Mouse (Mus musculus) urinary bladder, adult 2 months (tissue): ENCODE measurements around the gene Hist1h4k. TPM values are rescaled to one million over a fixed set of nuclear protein-coding genes. Genes with fewer than 3 reads are reported as not detected.
"Not testable (repeated sequence)": the region's sequence is repeated elsewhere in the genome, so short reads cannot be mapped to it uniquely, and the experiment has no call there.

Source experiments
- DNase-seq: peaks from one replicate; pipeline ENCODE4 v3.0.0; 2022; ENCODE audit warnings: low spot score
- polyA plus RNA-seq: library from polyadenylated mRNA; depleted of rRNA; stranded (reverse); fragments of >200 nt; gene quantifications from 2 replicates; pipeline ENCODE4 v1.2.3, GENCODE M21; 2012; rRNA removed

The Hist1h4k gene
- 1.4 and 1.5 TPM in 2 replicates for polyA plus RNA-seq

GRCm38 (mm10) chr13:21750159-21751017 is at the start of gene Hist1h4k:
Hist1h4k (minus strand) TSS chr13:21750505.
- DNase-seq: peak; percentile 73

GRCm38 (mm10) chr13:21797163-21797562 is 46.9 kb upstream of the Hist1h4k start:
- DNase-seq: not testable (repeated sequence)

- no peak for DNase-seq
Measured at GRCm38 (mm10) chr13:21795584-21795983, 45.3 kb upstream of the Hist1h4k start.

GRCm38 (mm10) chr13:21790601-21791283 is 40.4 kb upstream of the Hist1h4k start:
- DNase-seq: no peak

GRCm38 (mm10) chr13:21789925-21790324 is 39.6 kb upstream of the Hist1h4k start:
- DNase-seq: no peak

- no peak for DNase-seq
Measured at GRCm38 (mm10) chr13:21787760-21788593, 37.7 kb upstream of the Hist1h4k start.

GRCm38 (mm10) chr13:21786899-21787629 is 36.8 kb upstream of the Hist1h4k start, which contains the start of the genes Hist1h2an and Hist1h2bp:
Hist1h2an (minus strand) TSS chr13:21787218.
Hist1h2bp (plus strand) TSS chr13:21787461.
- DNase-seq: peak; percentile 52

GRCm38 (mm10) chr13:21786189-21786898 is 36.0 kb upstream of the Hist1h4k start:
- no peak for DNase-seq

GRCm38 (mm10) chr13:21784311-21784710 is 34.0 kb upstream of the Hist1h4k start:
- no peak for DNase-seq

- no peak for DNase-seq
Measured at GRCm38 (mm10) chr13:21783734-21784161, 33.4 kb upstream of the Hist1h4k start.

GRCm38 (mm10) chr13:21783255-21783617 is 32.9 kb upstream of the Hist1h4k start, which contains the start of gene Hist1h3i:
Hist1h3i (minus strand) TSS chr13:21783370.
- DNase-seq: no peak

- DNase-seq: not testable (repeated sequence)
Measured at GRCm38 (mm10) chr13:21782361-21783254, 32.3 kb upstream of the Hist1h4k start.

- no peak for DNase-seq
Measured at GRCm38 (mm10) chr13:21781639-21782038, 31.3 kb upstream of the Hist1h4k start.

- no peak for DNase-seq
Measured at GRCm38 (mm10) chr13:21781021-21781555, 30.8 kb upstream of the Hist1h4k start.

- peak; percentile 27 for DNase-seq
Measured at GRCm38 (mm10) chr13:21779767-21780731, 29.7 kb upstream of the Hist1h4k start, which contains the start of gene Hist1h1b. Hist1h1b (minus strand) TSS chr13:21780625.

GRCm38 (mm10) chr13:21778814-21779766 is 28.8 kb upstream of the Hist1h4k start:
- DNase-seq: no peak

- DNase-seq: no peak
Measured at GRCm38 (mm10) chr13:21755707-21756106, 5.4 kb upstream of the Hist1h4k start.
